Mouse (Mus musculus) cerebellum, postnatal 14 days (tissue): ENCODE measurements at regions not wholly inside any gene's neighbourhood (a gene's known extent, or its start where the extent isn't known, plus 50 kb on each side); places are given as distances from the start of the nearest gene placed in this dataset.
A peak's percentile ranks its signal among the peaks of the same experiment; 100 is the strongest.

Experiments used
- DNase-seq, 2 experiments: peaks; one replicate each; pipeline ENCODE4 v3.0.0; 2021; ENCODE audit warnings: mixed read lengths in 2 of 2

DNA sequence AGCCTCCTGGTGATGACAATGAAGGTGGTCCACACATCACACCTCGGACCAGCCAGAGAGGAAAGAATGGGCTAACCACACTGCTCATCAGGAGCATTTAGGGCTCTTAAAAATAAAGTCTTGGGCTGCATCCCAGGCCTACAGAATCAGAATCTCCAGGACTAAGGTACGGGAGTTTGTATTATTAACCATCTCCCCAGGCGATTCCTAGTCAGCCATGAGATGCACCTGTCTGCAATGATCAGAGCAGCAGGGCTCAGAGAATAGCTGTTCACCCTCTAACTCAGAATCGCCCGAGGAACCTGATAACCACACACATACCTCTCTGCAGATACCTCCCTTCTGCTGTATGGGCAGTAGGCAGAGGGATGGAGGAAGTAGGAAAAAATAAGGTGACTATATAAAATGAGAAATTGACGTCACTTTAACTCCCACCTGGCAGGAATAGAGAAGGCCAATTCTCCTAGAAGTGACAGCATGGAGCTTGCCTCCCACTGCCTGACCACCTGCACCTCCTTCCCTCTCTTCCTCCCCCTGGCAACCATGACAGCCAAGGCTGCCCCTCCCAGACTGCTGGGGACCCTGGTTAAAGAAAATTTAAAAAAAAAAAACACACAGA is 401.5 kb upstream of the Rps6ka3 start:
- DNase-seq: peak; percentile 75 to 82

DNA sequence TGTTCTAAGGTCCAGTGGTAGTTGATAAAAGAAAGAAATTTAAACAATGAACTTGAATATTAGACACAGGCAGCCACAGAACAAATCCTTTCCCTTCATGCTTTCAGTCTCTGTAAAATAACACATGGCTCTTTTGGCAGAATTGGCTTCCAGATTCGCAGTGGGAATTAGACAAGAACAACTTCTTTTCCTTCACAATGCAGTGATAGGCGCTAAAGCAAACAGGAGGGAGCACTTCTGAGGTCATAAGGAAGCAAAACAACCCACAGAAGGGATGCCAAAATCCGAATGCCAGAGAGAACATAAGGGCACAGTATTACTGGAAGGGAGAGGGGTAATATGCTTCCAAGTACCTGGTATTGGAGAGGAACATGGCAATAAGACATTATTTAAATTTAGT is 396.3 kb upstream of the Rps6ka3 start:
- peak; percentile 65 to 77 for DNase-seq

GRCm38 (mm10) chrX:158837546-158837945 is 372.6 kb upstream of the Rps6ka3 start:
- DNase-seq: no peak

DNA sequence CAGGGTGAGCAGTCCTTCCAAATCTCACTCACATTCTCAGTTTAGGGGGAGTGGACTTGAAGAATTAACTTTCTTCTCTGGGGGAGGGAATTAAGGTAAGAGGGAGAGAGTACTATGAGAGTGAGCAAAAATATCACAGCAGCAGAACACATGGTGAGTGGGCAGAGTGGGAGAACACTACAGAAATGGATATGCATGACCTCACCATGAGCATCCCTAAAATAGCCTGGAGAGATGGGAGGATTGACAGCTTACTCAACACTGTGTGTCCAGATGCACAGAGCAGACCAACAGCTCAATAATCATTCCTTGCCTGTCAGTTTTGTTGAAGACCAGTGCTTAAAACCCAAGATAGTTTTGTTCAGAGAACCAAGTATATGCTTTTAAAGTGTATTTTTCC is 357.8 kb upstream of the Rps6ka3 start:
- DNase-seq: no peak
